Mouse (Mus musculus) heart, embryonic 13.5 days (tissue): ENCODE data around the gene Mmp17. TPM values are rescaled to one million over a fixed set of nuclear protein-coding genes. Genes with fewer than 3 reads are reported as not detected.
"Not testable (repeated sequence)": the region's sequence is repeated elsewhere in the genome, so short reads cannot be mapped to it uniquely, and the experiment has no call there.

Experiments used
- ATAC-seq: fragments of 200-750 bp; cut with Nextera tagmentation; 2 replicates; pipeline ENCODE4 v1.8.0; 2017; ENCODE audit warnings: moderate TSS enrichment; ENCODE audit not compliant: insufficient number of reproducible peaks, low FRiP score, low TSS enrichment; ENCODE audit errors: extremely low read depth
- H3K27ac ChIP-seq: fragments of 300-500 bp; sonication (generic); replicated peaks from 2 replicates; pipeline ENCODE4 v1.5.1; 2015; ENCODE audit warnings: moderate library complexity, mild to moderate bottlenecking, inconsistent platforms
- H3K27me3 ChIP-seq: fragments of 300-500 bp; sonication (generic); replicated peaks from 2 replicates; pipeline ENCODE4 v1.6.1; 2015; ENCODE audit warnings: mild to moderate bottlenecking, inconsistent platforms
- H3K36me3 ChIP-seq: fragments of 300-500 bp; sonication (generic); 2 replicates; pipeline ENCODE4 v1.6.1; 2015; ENCODE audit warnings: mild to moderate bottlenecking, inconsistent platforms
- H3K4me1 ChIP-seq: fragments of 300-500 bp; sonication (generic); 2 replicates; pipeline ENCODE4 v1.6.1; 2015; ENCODE audit warnings: inconsistent platforms
- H3K4me2 ChIP-seq: fragments of 300-500 bp; sonication (generic); 2 replicates; pipeline ENCODE4 v1.6.1; 2015; ENCODE audit warnings: inconsistent platforms, mild to moderate bottlenecking, moderate library complexity
- H3K4me3 ChIP-seq: fragments of 300-500 bp; sonication (generic); 2 replicates; pipeline ENCODE4 v1.5.1; 2015; ENCODE audit warnings: moderate library complexity, mild to moderate bottlenecking, inconsistent platforms
- H3K9ac ChIP-seq: fragments of 300-500 bp; sonication (generic); 2 replicates; pipeline ENCODE4 v1.6.1; 2015; ENCODE audit warnings: inconsistent platforms, mild to moderate bottlenecking, moderate library complexity
- H3K9me3 ChIP-seq: fragments of 300-500 bp; sonication (generic); 2 replicates; pipeline ENCODE4 v1.6.1; 2016; ENCODE audit warnings: inconsistent platforms
- WGBS: fragments of 180-500 bp; shearing (Covaris S2); methylation state at CpG from one replicate; pipeline ENCODE4 v1.1.7; 2015; ENCODE audit warnings: mixed read lengths; 5-methylcytosine and 5-hydroxymethylcytosine counted together
- polyA plus RNA-seq: library from polyadenylated mRNA; unstranded; fragments of >200 nt; fragmentation: Nextera tagmentation; extraction: Ambion mirVana; gene quantifications from 2 replicates; pipeline ENCODE4 v1.2.1, GENCODE M21; 2015

Gene Mmp17
- polyA plus RNA-seq, 1 experiment from 2014 or later: 0.87 TPM

GRCm38 (mm10) chr5:129594116-129595114, 10.4 kb downstream of the Mmp17 start:
- Histone ChIP-seq H3K4me1 (no peaks in the 10 kb centered on the region), H3K9me3 (no peaks in the 10 kb centered on the region), H3K27me3 (peaks cover 26% of the 10 kb centered on the region), H3K36me3 (no peaks in the 10 kb centered on the region), H3K4me2 (no peak overlapping the region), H3K9ac (no peak overlapping the region), H3K27ac (no peak overlapping the region), H3K4me3 (no peak overlapping the region)
- no peak for ATAC-seq
- 28% methylated on average over 19 of the region's 19 CpGs for WGBS

DNA sequence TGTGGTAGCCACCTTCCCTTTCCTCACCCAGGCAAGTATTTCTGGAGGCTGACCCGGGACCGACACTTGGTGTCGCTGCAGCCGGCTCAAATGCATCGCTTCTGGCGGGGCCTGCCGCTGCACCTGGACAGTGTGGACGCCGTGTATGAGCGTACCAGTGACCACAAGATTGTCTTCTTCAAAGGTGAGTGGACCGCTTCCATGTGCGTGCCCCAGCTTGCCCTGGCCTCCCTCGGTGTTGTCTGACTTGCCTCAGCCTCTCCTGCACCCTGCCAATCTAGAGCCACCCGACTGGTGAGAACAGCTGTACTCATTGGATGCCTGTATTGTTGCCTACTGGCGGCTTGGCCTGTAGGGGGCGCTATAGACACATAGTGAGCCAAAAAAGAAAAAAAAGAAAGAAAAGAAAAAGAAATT, 18.1 kb downstream of the Mmp17 start:
- WGBS: 32% methylated on average over 16 of the region's 16 CpGs
- H3K4me2 ChIP-seq: no peak overlapping the region
- no peak overlapping the region for H3K4me3 ChIP-seq
- H3K27ac ChIP-seq: no peak overlapping the region
- H3K27me3 ChIP-seq: 0 out of 2 replicates have a peak, but pooled peaks cover 3% of the 10 kb centered on the region
- H3K9ac ChIP-seq: no peak overlapping the region
- no peaks in the 10 kb centered on the region for H3K9me3 ChIP-seq
- H3K4me1 ChIP-seq: no peaks in the 10 kb centered on the region
- no peak for ATAC-seq
- no peaks in the 10 kb centered on the region for H3K36me3 ChIP-seq

GRCm38 (mm10) chr5:129607476-129607875, 23.5 kb downstream of the Mmp17 start:
- no peaks in the 10 kb centered on the region for H3K36me3 ChIP-seq
- no peak overlapping the region for H3K4me2 ChIP-seq
- no peaks in the 10 kb centered on the region for H3K9me3 ChIP-seq
- H3K27ac ChIP-seq: no peak overlapping the region
- H3K4me3 ChIP-seq: no peak overlapping the region
- no peaks in the 10 kb centered on the region for H3K4me1 ChIP-seq
- WGBS: 79% methylated on average over 8 of the region's 8 CpGs
- H3K9ac ChIP-seq: no peak overlapping the region
- ATAC-seq: no peak
- 0 out of 2 replicates have a peak, but pooled peaks cover 3% of the 10 kb centered on the region for H3K27me3 ChIP-seq

GRCm38 (mm10) chr5:129611060-129611459, 27.1 kb downstream of the Mmp17 start:
- ATAC-seq: no peak
- Histone ChIP-seq H3K27me3 (0 out of 2 replicates have a peak, but pooled peaks cover 3% of the 10 kb centered on the region), H3K4me1 (no peaks in the 10 kb centered on the region), H3K9me3 (no peaks in the 10 kb centered on the region), H3K4me2 (no peak overlapping the region), H3K27ac (no peak overlapping the region), H3K4me3 (no peak overlapping the region), H3K9ac (no peak overlapping the region), H3K36me3 (no peaks in the 10 kb centered on the region)
- WGBS: 6% methylated on average over 1 of the region's 1 CpGs

DNA sequence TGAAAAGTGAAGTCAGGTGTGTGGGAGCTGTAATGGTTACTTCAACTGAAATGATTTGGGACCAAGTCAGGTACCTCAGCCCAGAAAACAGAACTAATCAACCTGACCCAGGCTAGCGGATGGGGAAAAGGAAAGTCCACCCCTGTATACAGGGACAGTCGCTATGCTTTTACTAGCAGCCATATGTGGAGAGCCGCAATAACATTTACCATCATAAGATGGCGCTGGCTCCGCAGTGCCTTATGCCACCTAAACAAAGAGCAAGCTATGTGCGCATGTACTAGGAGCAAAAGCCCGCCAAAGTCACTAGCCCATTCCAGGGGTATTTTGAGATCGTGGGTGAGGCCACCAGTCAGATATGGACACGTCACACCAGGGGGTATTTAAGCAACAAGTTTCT, 36.6 kb downstream of the Mmp17 start:
- not testable (repeated sequence) for H3K9ac ChIP-seq, H3K27me3 ChIP-seq, H3K4me2 ChIP-seq, H3K27ac ChIP-seq, H3K4me3 ChIP-seq, H3K9me3 ChIP-seq, H3K4me1 ChIP-seq, ATAC-seq, H3K36me3 ChIP-seq
- WGBS: 48% methylated on average over 9 of the region's 9 CpGs

DNA sequence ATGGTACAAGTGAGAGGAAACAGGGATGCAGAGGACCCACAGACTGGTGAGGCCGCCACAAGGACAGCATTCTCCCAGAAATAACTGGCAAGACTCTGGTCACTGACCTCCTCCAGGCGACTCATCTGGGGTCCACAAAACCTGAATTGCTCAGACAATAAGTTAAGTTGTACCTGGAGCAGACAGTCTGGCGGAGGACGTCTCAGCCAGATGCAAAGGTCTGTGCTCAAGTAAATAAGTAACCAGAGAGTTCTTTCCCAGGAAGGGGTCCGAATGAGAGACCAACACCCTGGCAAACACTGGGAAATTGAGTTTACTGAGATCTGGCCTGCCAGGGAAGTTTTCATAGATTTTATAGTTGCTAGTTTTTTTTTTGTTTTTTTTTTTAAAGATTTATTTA, 37.4 kb downstream of the Mmp17 start:
- ATAC-seq: no peak

DNA sequence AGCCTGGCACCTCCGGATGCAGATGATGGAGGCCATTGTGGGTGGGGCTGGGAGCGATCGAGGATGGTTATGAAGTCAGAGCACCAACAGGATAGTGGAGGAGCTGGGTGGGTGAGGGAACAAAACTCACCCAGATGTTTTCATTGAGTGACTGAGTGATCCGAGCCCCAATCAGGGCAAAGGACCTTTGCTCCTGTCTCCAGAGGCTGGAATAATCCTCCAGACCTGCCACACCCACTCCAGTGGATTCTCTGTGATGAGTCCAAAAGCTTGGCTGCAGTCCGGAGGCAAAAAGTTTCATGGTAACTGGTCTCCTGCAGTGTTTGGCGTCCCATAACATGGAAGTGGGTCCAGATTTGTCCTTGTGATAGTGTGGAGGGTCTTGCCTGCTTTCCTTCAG, 42.1 kb downstream of the Mmp17 start:
- H3K4me1 ChIP-seq: no peaks in the 10 kb centered on the region
- no peaks in the 10 kb centered on the region for H3K9me3 ChIP-seq
- H3K4me3 ChIP-seq: no peak overlapping the region
- 77% methylated on average over 6 of the region's 6 CpGs for WGBS
- no peak overlapping the region for H3K4me2 ChIP-seq
- H3K27ac ChIP-seq: no peak overlapping the region
- no peaks in the 10 kb centered on the region for H3K27me3 ChIP-seq
- no peaks in the 10 kb centered on the region for H3K36me3 ChIP-seq
- no peak overlapping the region for H3K9ac ChIP-seq
- no peak for ATAC-seq

More for the DNA sequence above, 37.4 kb downstream of the Mmp17 start:
- Histone ChIP-seq H3K27me3 (no peaks in the 10 kb centered on the region), H3K9me3 (no peaks in the 10 kb centered on the region), H3K27ac (no peak overlapping the region), H3K36me3 (no peaks in the 10 kb centered on the region), H3K4me2 (no peak overlapping the region), H3K4me1 (no peaks in the 10 kb centered on the region), H3K4me3 (no peak overlapping the region), H3K9ac (no peak overlapping the region)
- 86% methylated on average over 5 of the region's 5 CpGs for WGBS

DNA sequence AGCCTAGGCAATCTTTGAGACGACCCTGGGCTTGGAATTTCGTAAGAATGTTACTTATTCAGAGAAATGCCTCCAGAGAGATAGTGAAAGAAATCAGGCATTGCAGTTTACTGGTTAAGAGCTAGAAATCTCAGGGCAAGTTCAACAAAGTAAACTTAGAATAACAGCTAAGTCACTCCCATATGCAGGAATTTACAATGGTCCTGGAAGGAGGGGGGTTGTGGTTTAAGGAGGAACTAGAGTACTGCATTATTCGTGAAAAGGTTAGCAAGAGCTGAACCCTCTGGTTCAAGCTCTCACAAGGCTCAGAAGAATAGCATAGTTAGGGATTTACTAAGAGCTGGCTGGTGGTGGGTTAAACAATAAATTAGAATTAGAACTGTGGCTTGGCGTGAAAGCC, 42.6 kb downstream of the Mmp17 start:
- H3K9ac ChIP-seq, H3K27me3 ChIP-seq, H3K4me3 ChIP-seq, H3K4me2 ChIP-seq, ATAC-seq, H3K4me1 ChIP-seq, H3K9me3 ChIP-seq, H3K27ac ChIP-seq, H3K36me3 ChIP-seq: not testable (repeated sequence)
- 63% methylated on average over 4 of the region's 4 CpGs for WGBS

DNA sequence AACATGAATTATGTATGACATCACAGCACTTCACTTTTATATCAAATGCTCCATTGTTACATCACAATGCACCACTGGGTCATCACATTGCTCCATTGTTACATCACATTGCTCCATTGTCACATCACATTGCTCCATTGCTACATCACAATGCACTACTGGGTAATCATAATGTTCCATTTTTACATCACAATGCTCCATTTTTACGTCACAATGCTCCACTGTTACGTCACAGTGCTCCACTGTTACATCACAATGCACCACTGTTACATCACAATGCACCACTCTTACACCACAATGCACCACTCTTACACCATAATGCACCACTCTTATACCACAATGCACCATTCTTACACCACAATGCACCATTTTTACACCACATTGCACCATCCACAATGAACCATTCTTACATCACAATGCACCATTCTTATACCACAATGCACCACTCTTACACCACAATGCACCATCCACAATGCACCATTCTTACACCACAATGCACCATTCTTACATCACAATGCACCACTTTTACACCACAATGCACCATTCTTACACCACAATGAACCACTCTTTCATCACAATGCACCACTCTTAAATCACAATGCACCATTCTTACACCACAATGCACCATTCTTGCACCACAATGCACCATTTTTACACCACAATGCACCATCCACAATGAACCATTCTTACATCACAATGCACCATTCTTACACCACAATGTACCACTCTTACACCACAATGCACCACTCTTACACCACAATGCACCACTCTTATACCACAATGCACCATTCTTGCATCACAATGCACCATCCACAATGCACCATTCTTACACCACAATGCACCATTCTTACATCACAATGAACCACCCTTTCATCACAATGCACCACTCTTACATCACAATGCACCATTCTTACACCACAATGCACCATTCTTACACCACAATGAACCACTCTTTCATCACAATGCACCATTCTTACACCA, 48.6 kb downstream of the Mmp17 start:
- not testable (repeated sequence) for H3K27ac ChIP-seq, H3K9ac ChIP-seq, H3K4me1 ChIP-seq, ATAC-seq, H3K36me3 ChIP-seq, H3K27me3 ChIP-seq, H3K9me3 ChIP-seq, H3K4me3 ChIP-seq, H3K4me2 ChIP-seq
- WGBS: 77% methylated on average over 2 of the region's 2 CpGs

DNA sequence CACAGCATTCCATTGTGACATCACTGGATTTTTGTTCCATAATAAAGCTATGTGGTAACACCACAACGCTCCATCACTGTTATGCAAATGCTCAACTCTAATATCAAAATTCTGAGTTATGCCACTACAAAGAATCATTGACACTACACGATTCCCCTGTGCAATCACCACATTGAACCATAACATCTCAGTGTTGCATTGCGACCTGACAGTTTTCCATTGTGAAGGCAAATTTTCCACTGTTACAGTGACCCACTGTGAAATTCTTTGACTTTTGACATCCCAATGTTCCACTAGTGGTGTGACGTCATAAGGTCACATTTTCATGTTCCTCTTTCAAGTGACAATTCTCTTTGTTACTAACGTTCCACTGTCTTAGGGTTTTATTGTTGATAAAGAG, 66.9 kb downstream of the Mmp17 start:
- H3K36me3 ChIP-seq: peaks cover 22% of the 10 kb centered on the region
- no peaks in the 10 kb centered on the region for H3K4me1 ChIP-seq
- no peak overlapping the region for H3K27ac ChIP-seq
- H3K4me2 ChIP-seq: no peak overlapping the region
- H3K27me3 ChIP-seq: no peaks in the 10 kb centered on the region
- WGBS: 87% methylated on average over 5 of the region's 5 CpGs
- H3K9ac ChIP-seq: no peak overlapping the region
- ATAC-seq: no peak
- no peak overlapping the region for H3K4me3 ChIP-seq
- H3K9me3 ChIP-seq: no peaks in the 10 kb centered on the region

GRCm38 (mm10) chr5:129657016-129657415, 73.0 kb downstream of the Mmp17 start:
- Histone ChIP-seq H3K27me3 (no peaks in the 10 kb centered on the region), H3K4me2 (no peak overlapping the region), H3K4me1 (no peaks in the 10 kb centered on the region), H3K27ac (no peak overlapping the region), H3K36me3 (peaks cover 69% of the 10 kb centered on the region), H3K4me3 (no peak overlapping the region), H3K9me3 (no peaks in the 10 kb centered on the region), H3K9ac (no peak overlapping the region)
- 91% methylated on average over 10 of the region's 10 CpGs for WGBS
- ATAC-seq: no peak
